Comparison of ENCODE assay signal across 8 mouse cellular contexts in the genomic region with DNA sequence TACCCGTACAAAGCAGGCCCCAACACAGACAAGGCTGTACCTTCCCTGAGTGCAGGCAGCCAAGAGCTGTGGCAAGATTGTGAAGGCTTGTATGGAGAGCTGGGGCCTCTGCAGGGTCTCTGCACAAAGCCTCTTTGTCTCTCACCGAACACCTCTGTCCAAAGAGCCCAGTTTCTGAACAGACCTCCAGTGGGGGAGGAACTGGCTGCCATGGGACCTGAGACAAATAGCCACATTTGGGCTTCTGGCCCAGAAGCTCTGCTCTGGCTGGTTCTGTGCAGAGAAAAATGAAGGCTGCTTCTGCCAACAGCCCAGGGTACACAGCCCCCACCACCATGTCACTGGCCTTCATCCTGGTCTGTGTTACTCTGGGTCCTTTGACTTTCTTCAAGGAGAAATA. TPM values are rescaled to one million over a fixed set of nuclear protein-coding genes. Genes with fewer than 3 reads are reported as not detected.
DNase-seq lines count a peak whose midpoint lies in the region; ATAC-seq and TF ChIP-seq lines count a peak whose summit lies in the region.

No protein-coding gene starts in this region.

- peaks cover 73% of the 10 kb centered on the region for H3K36me3 ChIP-seq in forebrain, embryonic 10.5 days (replicated peaks)
- peaks cover 2% of the 10 kb centered on the region; the same call in 1 of the 2 replicates for H3K36me3 ChIP-seq in forebrain, embryonic 11.5 days (ENCODE audit: control insufficient read depth, insufficient read depth, low read length)
- peaks cover 23% of the 10 kb centered on the region for H3K36me3 ChIP-seq in neural tube, embryonic 14.5 days (ENCODE audit: control insufficient read depth, insufficient read depth, low read length)
- peaks cover 11% of the 10 kb centered on the region for H3K36me3 ChIP-seq in thymus, adult 2 months (ENCODE audit: control insufficient read depth, insufficient read depth, low read length)

- no peak for ATAC-seq in forebrain, embryonic 11.5 days (replicated peaks; ENCODE audit: low FRiP score)
- peak; percentile 84 for ATAC-seq in neural tube, embryonic 14.5 days (ENCODE audit: low read depth)

- TF ChIP-seq POLR2A in thymus, adult 2 months (IDR thresholded peaks at IDR 0.05; ENCODE audit: control insufficient read depth, extremely low read depth, insufficient read depth, low read length, poor library complexity): no peak

- no peak overlapping the region for H3K4me3 ChIP-seq in forebrain, embryonic 10.5 days
- H3K4me3 ChIP-seq in forebrain, embryonic 11.5 days (ENCODE audit: low read depth, low read length): no peak overlapping the region
- H3K4me3 ChIP-seq in neural tube, embryonic 14.5 days (ENCODE audit: low read depth, low read length): no peak overlapping the region
- no peak overlapping the region for H3K4me3 ChIP-seq in thymus, adult 2 months (ENCODE audit: control insufficient read depth, insufficient read depth, low read length)

- TF ChIP-seq CTCF in thymus, adult 2 months (IDR thresholded peaks at IDR 0.05; ENCODE audit: borderline replicate concordance, control insufficient read depth, extremely low read depth, insufficient read depth, low read length, poor library complexity): no peak

- H3K27me3 ChIP-seq in forebrain, embryonic 10.5 days (ENCODE audit: poor library complexity, severe bottlenecking): no peaks in the 10 kb centered on the region
- no peaks in the 10 kb centered on the region for H3K27me3 ChIP-seq in forebrain, embryonic 11.5 days (ENCODE audit: control insufficient read depth, insufficient read depth, low read length)
- no peaks in the 10 kb centered on the region for H3K27me3 ChIP-seq in neural tube, embryonic 14.5 days (ENCODE audit: control insufficient read depth, insufficient read depth, low read length)
- H3K27me3 ChIP-seq in thymus, adult 2 months (ENCODE audit: control insufficient read depth, insufficient read depth, low read length): no peaks in the 10 kb centered on the region

- DNase-seq in forebrain, embryonic 10.5 days (ENCODE audit: extremely low spot score, low spot score): no peak
- no peak for DNase-seq in forebrain, embryonic 11.5 days (ENCODE audit: low spot score)
- DNase-seq in ovary, adult 18-20 months (ENCODE audit: low spot score): peak; percentile 57
- no peak for DNase-seq in ovary, postnatal 14 days (ENCODE audit: low spot score)
- DNase-seq in heart, postnatal 4 days: peak; percentile 32
- no peak for DNase-seq in thymus, adult 2 months
- no peak for DNase-seq in thymus, postnatal 25 days

- H3K9me3 ChIP-seq in forebrain, embryonic 10.5 days: no peaks in the 10 kb centered on the region
- no peaks in the 10 kb centered on the region for H3K9me3 ChIP-seq in forebrain, embryonic 11.5 days (ENCODE audit: control insufficient read depth, low read length)
- no peaks in the 10 kb centered on the region for H3K9me3 ChIP-seq in neural tube, embryonic 14.5 days (ENCODE audit: control insufficient read depth, low read length)

- H3K4me2 ChIP-seq in forebrain, embryonic 11.5 days (ENCODE audit: low read depth, low read length, severe bottlenecking): no peak overlapping the region
- H3K4me2 ChIP-seq in neural tube, embryonic 14.5 days (ENCODE audit: low read depth, low read length): no peak overlapping the region

- H3K27ac ChIP-seq in forebrain, embryonic 10.5 days: peak overlapping the region; percentile 56; the same call in 1 of the 2 replicates
- H3K27ac ChIP-seq in forebrain, embryonic 11.5 days (ENCODE audit: low read depth, low read length): no peak overlapping the region
- peak overlapping the region; percentile 69 for H3K27ac ChIP-seq in neural tube, embryonic 14.5 days (ENCODE audit: low read depth, low read length)
- no peak overlapping the region for H3K27ac ChIP-seq in thymus, adult 2 months (ENCODE audit: control insufficient read depth, insufficient read depth, low read length)

- no peak overlapping the region for H3K9ac ChIP-seq in forebrain, embryonic 11.5 days (ENCODE audit: low read length)
- no peak overlapping the region for H3K9ac ChIP-seq in neural tube, embryonic 14.5 days (replicated peaks; ENCODE audit: low read depth, low read length)

- 66% methylated on average over 2 of the region's 2 CpGs for WGBS in forebrain, embryonic 10.5 days
- WGBS in forebrain, embryonic 11.5 days: 40% methylated on average over 2 of the region's 2 CpGs
- WGBS in neural tube, embryonic 14.5 days: 47% methylated on average over 2 of the region's 2 CpGs
- WGBS in thymus, adult 2 months: 96% methylated on average over 2 of the region's 2 CpGs

- H3K4me1 ChIP-seq in forebrain, embryonic 10.5 days: peaks cover 9% of the 10 kb centered on the region
- peaks cover 3% of the 10 kb centered on the region; the same call in 1 of the 2 replicates for H3K4me1 ChIP-seq in forebrain, embryonic 11.5 days (replicated peaks; ENCODE audit: control insufficient read depth, insufficient read depth, low read length)
- H3K4me1 ChIP-seq in neural tube, embryonic 14.5 days (ENCODE audit: control insufficient read depth, insufficient read depth, low read length): peaks cover 4% of the 10 kb centered on the region
- H3K4me1 ChIP-seq in thymus, adult 2 months (replicated peaks; ENCODE audit: control insufficient read depth, insufficient read depth, low read length): no peaks in the 10 kb centered on the region

RNA-seq across cellular contexts. Expression of a gene that starts 16.8 kb away (rescaled TPM):
- polyA plus RNA-seq in forebrain, embryonic 10.5 days (2016; fragmentation: Nextera tagmentation; extraction: Ambion mirVana): 36.0 and 37.1 TPM in 2 replicates
- 27.0 and 28.8 TPM in 2 replicates for polyA plus RNA-seq in forebrain, embryonic 11.5 days (2014; fragmentation: Nextera tagmentation; extraction: Ambion mirVana)
- 10 to 100 TPM; 16.9 to 18.0 TPM for total RNA-seq in heart, postnatal 4 days (2021)
- 56.8 and 64.6 TPM in 2 replicates for polyA plus RNA-seq in neural tube, embryonic 14.5 days (2014; fragmentation: Nextera tagmentation; extraction: Ambion mirVana)
- polyA plus RNA-seq in thymus, adult 2 months (2012; rRNA removed): 34.5 and 37.0 TPM in 2 replicates

RNA-seq across cellular contexts. Expression of a gene that starts 20.9 kb away (rescaled TPM):
- 62.3 and 67.8 TPM in 2 replicates for polyA plus RNA-seq in forebrain, embryonic 10.5 days (2016; fragmentation: Nextera tagmentation; extraction: Ambion mirVana)
- polyA plus RNA-seq in forebrain, embryonic 11.5 days (2014; fragmentation: Nextera tagmentation; extraction: Ambion mirVana): 55.6 and 59.4 TPM in 2 replicates
- 100 to 1,000 TPM; 344 to 352 TPM for total RNA-seq in heart, postnatal 4 days (2021)
- 77.7 and 113 TPM in 2 replicates for polyA plus RNA-seq in neural tube, embryonic 14.5 days (2014; fragmentation: Nextera tagmentation; extraction: Ambion mirVana)
- 53.9 and 68.8 TPM in 2 replicates for polyA plus RNA-seq in thymus, adult 2 months (2012; rRNA removed)

Comparison
In these comparisons a context has a peak if more than half of its experiments do, and no peak if none do; other contexts are left out.
1. DNase-seq: peak in ovary, adult 18-20 months (single experiment) and heart, postnatal 4 days (single experiment); none in forebrain, embryonic 10.5 days (single experiment), forebrain, embryonic 11.5 days (single experiment), ovary, postnatal 14 days (single experiment), thymus, adult 2 months (single experiment) and thymus, postnatal 25 days (single experiment).
2. H3K27ac ChIP-seq: peak in forebrain, embryonic 10.5 days (single experiment) and neural tube, embryonic 14.5 days (single experiment); none in forebrain, embryonic 11.5 days (single experiment) and thymus, adult 2 months (single experiment).